Mouse (Mus musculus) heart, adult 8-10 months (tissue): ENCODE measurements around the gene Crim1. TPM values are rescaled to one million over a fixed set of nuclear protein-coding genes. Genes with fewer than 3 reads are reported as not detected.

Source experiments
- DNase-seq: peaks from one replicate; pipeline ENCODE4 v3.0.0; 2022; ENCODE audit warnings: low spot score
- total RNA-seq, 4 experiments: library from RNA; stranded (reverse); gene quantifications; 2 replicates each; pipeline ENCODE4 v1.2.4; 2022

The Crim1 gene
- total RNA-seq, 4 experiments from 2014 or later = 58.6 to 70.9 (median 67.5) TPM

GRCm38 (mm10) chr17:78209646-78210045 is 9.6 kb downstream of the Crim1 start:
- no peak for DNase-seq

GRCm38 (mm10) chr17:78211881-78212280 is 11.8 kb downstream of the Crim1 start:
- no peak for DNase-seq

GRCm38 (mm10) chr17:78213128-78213527 is 13.1 kb downstream of the Crim1 start:
- DNase-seq = no peak

GRCm38 (mm10) chr17:78216526-78216925 is 16.5 kb downstream of the Crim1 start:
- peak; percentile 40 for DNase-seq

- no peak for DNase-seq
Observed at GRCm38 (mm10) chr17:78217406-78217805, 17.4 kb downstream of the Crim1 start.

- DNase-seq = no peak
Observed at GRCm38 (mm10) chr17:78218506-78219232, 18.6 kb downstream of the Crim1 start.

- DNase-seq = no peak
Observed at GRCm38 (mm10) chr17:78221007-78221642, 21.1 kb downstream of the Crim1 start.

- no peak for DNase-seq
Observed at GRCm38 (mm10) chr17:78221860-78222259, 21.8 kb downstream of the Crim1 start.

GRCm38 (mm10) chr17:78223988-78224387 is 23.9 kb downstream of the Crim1 start:
- DNase-seq = no peak

GRCm38 (mm10) chr17:78225547-78225946 is 25.5 kb downstream of the Crim1 start:
- DNase-seq = no peak

- DNase-seq = no peak
Observed at GRCm38 (mm10) chr17:78227211-78227610, 27.2 kb downstream of the Crim1 start.

GRCm38 (mm10) chr17:78231567-78231966 is 31.5 kb downstream of the Crim1 start:
- DNase-seq = no peak

- DNase-seq = no peak
Observed at GRCm38 (mm10) chr17:78232703-78233102, 32.7 kb downstream of the Crim1 start.

- DNase-seq = no peak
Observed at GRCm38 (mm10) chr17:78233873-78234272, 33.8 kb downstream of the Crim1 start.

GRCm38 (mm10) chr17:78236126-78236525 is 36.1 kb downstream of the Crim1 start:
- no peak for DNase-seq

- DNase-seq = no peak
Observed at GRCm38 (mm10) chr17:78237954-78238353, 37.9 kb downstream of the Crim1 start.

- DNase-seq = no peak
Observed at GRCm38 (mm10) chr17:78240161-78240560, 40.1 kb downstream of the Crim1 start.

- DNase-seq = no peak
Observed at GRCm38 (mm10) chr17:78241238-78241637, 41.2 kb downstream of the Crim1 start.

- DNase-seq = peak; percentile 49
Observed at GRCm38 (mm10) chr17:78244752-78245151, 44.7 kb downstream of the Crim1 start.

- no peak for DNase-seq
Observed at GRCm38 (mm10) chr17:78245444-78245843, 45.4 kb downstream of the Crim1 start.

- DNase-seq = peak; percentile 44
Observed at GRCm38 (mm10) chr17:78246634-78247383, 46.8 kb downstream of the Crim1 start.

- no peak for DNase-seq
Observed at GRCm38 (mm10) chr17:78248197-78248596, 48.1 kb downstream of the Crim1 start.

GRCm38 (mm10) chr17:78248943-78249342 is 48.9 kb downstream of the Crim1 start:
- DNase-seq = no peak
